Mouse (Mus musculus): ENCODE measurements around the gene Plin4.

Plin4 gene

GRCm38 (mm10) chr17:56109219-56110051 lies at the start of gene Plin4:
TSS of gene Plin4 (minus strand) at chr17:56109803.
- 50% methylated on average over 10 of the region's 10 CpGs for WGBS

DNA sequence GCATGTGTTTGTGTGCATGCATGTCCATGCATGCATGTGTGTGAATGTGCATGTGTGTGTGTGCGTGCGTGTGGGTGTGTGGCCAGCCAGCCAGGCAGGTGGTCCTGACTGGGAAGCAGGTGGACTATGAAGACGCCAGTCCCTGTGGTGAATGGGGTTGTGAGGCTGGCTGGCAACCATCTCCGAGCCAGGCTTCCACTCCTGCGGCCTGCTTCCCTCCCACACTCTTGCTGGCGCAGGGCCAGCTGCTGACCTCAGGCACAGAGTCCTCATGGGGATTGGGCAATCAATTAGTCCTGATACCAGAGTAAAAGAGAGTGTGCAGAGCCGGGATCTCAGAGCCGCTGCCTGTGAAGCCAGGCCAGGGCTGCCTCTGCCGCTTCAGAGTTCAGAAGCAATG lies 44.0 kb upstream of the Plin4 start:
- 55% methylated on average over 9 of the region's 9 CpGs for WGBS

- WGBS = 79% methylated on average over 2 of the region's 2 CpGs
Observed at GRCm38 (mm10) chr17:56149897-56150296, 40.3 kb upstream of the Plin4 start.

DNA sequence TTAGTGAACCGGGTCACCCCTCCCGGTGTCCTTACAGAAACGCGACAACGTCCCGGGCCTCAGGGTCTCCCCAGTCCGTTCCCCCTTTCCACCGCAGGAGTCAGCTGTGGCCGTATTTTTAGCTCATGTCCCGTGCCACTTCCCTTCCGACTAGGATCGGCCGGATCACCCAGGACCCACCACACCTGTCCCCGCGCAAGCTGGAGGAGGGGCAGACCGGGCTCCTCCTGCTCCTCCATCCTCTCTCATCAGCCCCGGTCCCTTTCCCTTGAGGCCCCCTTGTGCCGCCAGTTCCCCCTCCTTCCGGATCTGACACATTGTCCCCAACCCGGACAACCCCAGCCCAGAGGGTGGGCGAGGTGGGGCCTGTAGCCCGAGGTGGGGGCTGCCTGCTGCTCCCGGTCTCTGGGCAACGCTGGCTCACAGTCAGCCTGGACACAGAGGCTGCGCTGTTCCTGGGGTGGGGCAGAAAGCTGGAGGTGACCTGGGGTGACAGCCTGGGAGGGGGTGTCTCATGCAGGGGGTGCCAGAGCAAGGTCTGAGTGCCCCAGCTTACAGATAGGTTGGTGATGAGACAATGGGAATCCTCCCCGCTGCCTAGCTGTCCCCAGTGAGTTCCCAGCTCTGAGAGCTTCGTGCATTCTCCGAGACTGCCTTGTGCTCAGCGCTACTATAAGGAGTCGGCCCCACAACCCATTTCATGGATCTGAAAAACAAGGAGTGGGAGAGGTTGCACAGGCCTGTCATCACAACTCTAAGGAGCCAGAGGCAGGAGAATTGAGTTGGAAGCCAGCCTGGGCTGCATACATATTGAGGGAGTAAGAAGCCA lies 39.4 kb upstream of the Plin4 start:
- WGBS = 5% methylated on average over 30 of the region's 30 CpGs

- WGBS = 32% methylated on average over 9 of the region's 9 CpGs
Observed at GRCm38 (mm10) chr17:56148280-56148679, 38.7 kb upstream of the Plin4 start.

- WGBS = 87% methylated on average over 12 of the region's 12 CpGs
Observed at GRCm38 (mm10) chr17:56147420-56147819, 37.8 kb upstream of the Plin4 start.

GRCm38 (mm10) chr17:56146131-56146530 lies 36.5 kb upstream of the Plin4 start:
- WGBS = 37% methylated on average over 9 of the region's 9 CpGs

- 83% methylated on average over 9 of the region's 9 CpGs for WGBS
Observed at GRCm38 (mm10) chr17:56144546-56144945, 34.9 kb upstream of the Plin4 start.

DNA sequence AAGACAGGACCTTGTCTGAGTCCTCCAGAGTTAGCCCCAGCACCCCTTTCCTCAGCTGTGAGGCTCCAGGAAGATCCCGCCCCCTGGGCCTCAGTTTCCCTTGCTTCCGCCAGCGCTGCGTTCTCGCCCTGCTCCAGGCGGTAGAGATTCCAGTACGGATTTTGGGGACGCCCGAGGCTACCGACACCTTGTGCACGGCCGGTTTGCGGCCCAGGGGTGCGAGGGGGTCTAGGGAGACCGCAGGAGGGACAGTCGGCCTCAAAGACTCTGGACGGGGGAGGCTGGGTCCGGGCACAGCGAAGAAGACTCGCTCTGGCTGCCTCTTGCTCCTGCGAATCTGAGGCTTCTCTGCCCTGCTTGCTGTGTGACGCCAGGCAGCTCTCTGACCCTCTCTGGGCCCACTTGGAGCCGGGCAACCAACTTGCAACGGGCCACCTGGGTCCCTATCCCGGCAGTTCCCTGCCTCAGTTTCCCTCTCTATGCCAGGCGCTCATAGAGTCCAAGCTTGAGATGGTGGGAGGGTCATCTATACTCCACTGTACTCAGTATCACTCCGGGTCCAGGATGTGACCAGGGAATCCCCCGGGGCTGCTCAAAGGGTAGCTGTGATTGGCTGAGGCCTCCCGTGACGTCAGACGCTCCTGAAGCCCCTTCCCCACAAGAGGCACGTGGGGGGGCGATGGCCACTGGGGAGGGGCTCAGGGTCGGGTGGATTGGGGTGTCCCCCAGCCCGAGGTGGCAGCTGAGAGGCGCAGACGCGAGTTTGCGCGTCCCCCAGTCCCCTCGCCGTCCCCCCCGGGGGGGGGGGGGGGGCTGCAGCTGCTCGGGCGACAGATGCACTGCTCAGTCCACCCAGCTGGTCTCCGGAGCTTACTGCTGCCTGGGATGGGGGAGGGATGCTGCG lies 32.4 kb upstream of the Plin4 start:
- 3% methylated on average over 42 of the region's 47 CpGs for WGBS

GRCm38 (mm10) chr17:56139858-56140595 lies 30.4 kb upstream of the Plin4 start, which contains the start of gene Sema6b:
TSS of gene Sema6b (minus strand) at chr17:56140343.
- WGBS = 1% methylated on average over 77 of the region's 79 CpGs

DNA sequence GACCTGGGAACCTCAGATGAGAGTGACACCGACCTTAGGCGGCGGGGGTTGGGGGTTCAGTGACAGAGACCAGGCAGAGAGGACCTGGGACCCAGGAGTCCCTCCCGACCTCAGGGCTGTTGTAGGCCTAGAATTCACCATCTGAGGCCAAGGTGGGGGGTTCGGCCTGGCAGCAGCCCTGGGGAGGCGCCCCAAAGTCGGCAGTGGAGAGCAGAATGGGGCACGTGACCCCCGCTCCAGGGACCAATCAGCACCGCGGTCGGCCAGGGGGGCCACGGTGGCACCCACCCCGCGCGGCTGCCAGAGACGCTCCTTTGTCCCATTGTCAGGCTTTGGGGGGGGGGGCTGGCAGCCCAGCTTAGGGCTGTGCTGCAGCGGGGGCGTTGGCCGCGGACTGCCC lies 29.8 kb upstream of the Plin4 start:
- WGBS = 10% methylated on average over 19 of the region's 21 CpGs

DNA sequence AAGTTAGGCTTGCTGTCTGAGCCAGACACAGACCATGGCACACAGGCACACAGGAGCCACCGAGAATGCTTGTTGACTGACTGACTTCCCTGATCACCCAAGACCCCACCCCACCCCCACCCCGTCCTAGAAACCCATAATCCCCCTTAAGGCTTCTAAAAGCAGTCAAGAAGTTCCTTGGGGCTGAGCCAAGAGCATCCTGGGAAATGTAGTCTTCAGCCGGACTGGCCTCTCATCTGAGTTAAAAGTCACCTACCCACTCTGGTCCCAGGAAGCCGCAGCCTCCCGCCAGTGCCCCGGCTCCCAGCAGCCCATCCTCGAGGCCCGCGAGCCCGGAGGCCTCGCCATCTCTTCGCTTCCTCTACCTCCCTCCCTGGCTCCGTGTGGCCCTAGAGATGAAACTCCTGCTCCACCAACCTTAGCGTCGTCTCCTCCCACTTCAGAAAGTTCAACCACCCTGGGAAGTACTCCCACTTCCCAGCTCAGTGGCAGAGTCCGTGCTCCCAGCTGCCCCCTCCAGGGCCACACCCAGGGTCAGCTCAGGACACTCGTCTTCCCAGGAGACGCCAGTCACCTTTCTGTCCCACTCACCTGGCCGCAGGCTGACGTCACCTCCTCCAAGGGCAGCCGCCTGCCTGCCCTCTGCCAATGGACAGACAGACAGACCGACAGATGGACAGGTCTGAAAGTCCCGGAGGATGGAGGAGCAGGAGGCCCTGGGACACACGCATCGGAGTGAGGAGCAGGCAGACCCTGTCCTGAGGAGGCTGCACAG lies 28.4 kb upstream of the Plin4 start:
- WGBS = 32% methylated on average over 25 of the region's 25 CpGs

GRCm38 (mm10) chr17:56136558-56136957 lies 27.0 kb upstream of the Plin4 start:
- WGBS = 85% methylated on average over 7 of the region's 7 CpGs

- WGBS = 3% methylated on average over 27 of the region's 27 CpGs
Observed at GRCm38 (mm10) chr17:56134463-56134971, 24.9 kb upstream of the Plin4 start.

GRCm38 (mm10) chr17:56133457-56134363 lies 24.1 kb upstream of the Plin4 start:
- 27% methylated on average over 21 of the region's 21 CpGs for WGBS

DNA sequence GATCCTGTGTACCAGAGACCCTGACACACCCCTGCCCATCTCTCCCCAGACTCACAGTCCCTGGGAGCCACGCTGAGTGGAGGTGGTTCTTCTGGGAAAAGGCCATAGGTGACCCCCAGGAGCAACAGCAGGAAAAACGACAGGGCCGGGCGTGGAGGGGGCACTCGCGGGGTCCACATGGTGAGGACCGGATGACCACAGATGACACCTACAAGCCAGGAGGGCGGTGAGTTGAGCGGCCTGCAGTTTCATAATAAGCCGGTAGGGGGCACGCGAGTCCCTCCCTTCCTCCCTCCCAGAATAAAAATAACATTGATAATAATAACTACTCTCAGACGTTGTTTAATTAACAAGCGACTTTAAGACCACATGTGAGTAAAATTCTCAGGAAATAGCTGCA lies 23.1 kb upstream of the Plin4 start:
- 7% methylated on average over 14 of the region's 14 CpGs for WGBS

DNA sequence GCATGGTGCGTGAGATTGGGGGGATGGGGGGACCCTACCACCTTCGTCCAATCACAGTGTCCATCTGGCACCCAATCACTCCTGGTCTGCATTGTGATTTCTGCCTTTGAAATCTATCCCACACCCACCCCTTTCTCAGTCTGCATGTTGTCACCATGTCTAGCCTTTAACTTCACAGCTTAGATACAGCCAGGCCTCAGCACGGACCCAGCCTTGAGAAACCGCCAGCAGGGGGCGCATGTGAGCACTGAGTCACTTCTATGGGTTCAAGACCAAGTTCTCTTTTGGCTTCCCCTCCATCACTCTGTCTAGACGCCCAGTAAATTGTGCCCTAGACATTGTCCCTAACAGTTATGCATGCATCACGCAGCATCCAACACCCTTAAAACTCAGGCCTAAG lies 22.2 kb upstream of the Plin4 start:
- 41% methylated on average over 7 of the region's 7 CpGs for WGBS

GRCm38 (mm10) chr17:56131136-56131535 lies 21.5 kb upstream of the Plin4 start:
- WGBS = 88% methylated on average over 10 of the region's 10 CpGs

GRCm38 (mm10) chr17:56128246-56128645 lies 18.6 kb upstream of the Plin4 start:
- WGBS = 59% methylated on average over 15 of the region's 15 CpGs

Measured in cerebral cortex, adult 2 months (tissue).